Mouse (Mus musculus) gastrocnemius, postnatal 4 days (tissue): ENCODE results near the gene Nek6. TPM values are rescaled to one million over a fixed set of nuclear protein-coding genes. Genes with fewer than 3 reads are reported as not detected.

Experiments
- DNase-seq, 2 experiments: peaks; one replicate each; pipeline ENCODE4 v3.0.0; 2021 to 2022; ENCODE audit warnings: low spot score in 2 of 2, mixed read lengths in 2 of 2
- total RNA-seq, 2 experiments: library from RNA; stranded (reverse); gene quantifications; 2 replicates each; pipeline ENCODE4 v1.2.3; 2021

The Nek6 gene
- total RNA-seq, 2 experiments from 2014 or later = 21.3 to 26.0 TPM

- DNase-seq = no peak
Measured at GRCm38 (mm10) chr2:38571971-38572601, 60.6 kb downstream of the Nek6 start.

- DNase-seq = no peak
Measured at GRCm38 (mm10) chr2:38574697-38575096, 63.3 kb downstream of the Nek6 start.

DNA sequence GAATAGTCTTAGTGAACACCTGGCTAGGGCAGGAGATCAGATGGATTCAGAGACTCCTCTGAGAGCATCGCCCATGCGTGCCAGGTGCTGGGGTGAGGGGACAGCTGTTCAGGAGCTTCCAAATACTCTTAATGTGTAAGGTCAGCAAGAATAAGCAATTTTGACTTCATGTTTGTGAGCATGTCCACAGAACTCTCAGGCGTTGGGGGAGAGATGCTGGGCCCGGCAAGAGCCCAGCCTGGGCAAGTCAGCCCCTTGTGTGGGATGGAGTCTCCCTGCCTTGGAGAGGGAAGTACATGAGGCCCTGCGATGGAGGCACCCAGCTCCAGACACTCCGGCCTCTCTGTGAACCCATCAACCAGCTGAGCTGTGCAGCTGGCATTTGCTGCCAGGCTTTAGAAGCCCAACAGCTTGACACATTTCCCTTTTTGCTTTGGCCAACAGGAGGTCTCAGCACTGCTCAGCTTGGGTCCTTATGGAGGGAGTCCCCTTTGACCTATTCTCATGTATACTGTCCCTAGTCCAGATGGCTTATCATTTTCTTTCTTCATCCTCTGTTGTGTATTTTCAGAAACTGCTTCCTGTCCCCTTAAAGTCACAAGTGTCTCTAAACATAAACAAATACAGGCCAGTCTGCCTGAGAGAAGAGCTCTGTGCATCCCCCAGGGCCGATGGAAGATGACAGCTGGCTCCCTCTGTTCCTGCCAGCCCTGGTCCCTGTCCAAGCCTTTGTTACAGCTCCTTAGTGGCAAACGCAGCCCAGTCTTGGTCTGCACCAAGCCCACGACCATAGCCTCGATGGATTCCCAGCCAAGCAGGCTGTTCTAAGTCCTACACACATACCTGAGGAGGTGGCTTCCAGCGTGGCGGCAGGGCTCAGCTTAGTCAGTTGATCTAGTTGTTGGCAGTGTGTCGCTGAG, 67.4 kb downstream of the Nek6 start:
- peak in 1 of 2 experiments; percentile 38 for DNase-seq

DNA sequence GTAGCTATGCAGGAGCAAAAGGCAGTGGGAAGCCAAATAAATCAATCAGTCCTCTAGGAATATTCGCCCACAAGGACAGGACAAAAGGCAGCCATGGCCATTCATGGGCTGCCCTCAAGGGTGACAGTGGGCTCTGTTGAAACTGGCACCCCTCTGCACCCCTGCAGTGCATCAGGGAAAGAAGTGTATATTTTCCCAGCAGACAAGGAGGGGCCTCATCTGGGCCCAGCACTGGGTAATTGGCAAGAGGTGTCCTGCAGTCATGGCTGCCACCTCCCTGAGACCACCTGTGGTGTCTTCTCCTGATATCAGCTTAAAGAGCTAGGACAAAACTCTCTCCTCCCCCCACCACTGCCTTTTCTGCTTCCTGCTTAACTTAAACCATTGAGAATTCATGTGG, 68.1 kb downstream of the Nek6 start:
- no peak for DNase-seq

DNA sequence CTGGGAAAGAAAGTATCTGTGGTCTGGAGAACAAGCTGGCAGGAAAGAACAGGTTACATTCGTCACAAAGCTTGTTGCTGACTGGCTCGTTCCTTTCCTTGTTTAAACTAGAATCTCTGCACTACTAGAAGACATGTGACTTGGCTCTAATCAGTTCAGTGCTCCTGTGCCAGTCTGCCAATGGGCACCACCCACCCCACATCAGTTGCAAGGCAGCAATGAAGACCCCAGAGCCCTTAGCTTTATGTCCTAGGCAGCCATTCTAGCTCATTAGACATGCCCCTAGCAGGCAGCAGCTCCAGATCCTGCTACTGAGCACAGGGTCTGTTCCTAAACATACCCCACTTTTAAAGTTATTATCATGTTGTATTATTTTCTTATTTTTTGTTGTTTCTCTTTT, 72.5 kb downstream of the Nek6 start:
- no peak for DNase-seq

- DNase-seq = no peak
Measured at GRCm38 (mm10) chr2:38584514-38585378, 73.3 kb downstream of the Nek6 start.

- no peak for DNase-seq
Measured at GRCm38 (mm10) chr2:38585379-38585736, 73.9 kb downstream of the Nek6 start.

- DNase-seq = no peak
Measured at GRCm38 (mm10) chr2:38586733-38587132, 75.3 kb downstream of the Nek6 start.

DNA sequence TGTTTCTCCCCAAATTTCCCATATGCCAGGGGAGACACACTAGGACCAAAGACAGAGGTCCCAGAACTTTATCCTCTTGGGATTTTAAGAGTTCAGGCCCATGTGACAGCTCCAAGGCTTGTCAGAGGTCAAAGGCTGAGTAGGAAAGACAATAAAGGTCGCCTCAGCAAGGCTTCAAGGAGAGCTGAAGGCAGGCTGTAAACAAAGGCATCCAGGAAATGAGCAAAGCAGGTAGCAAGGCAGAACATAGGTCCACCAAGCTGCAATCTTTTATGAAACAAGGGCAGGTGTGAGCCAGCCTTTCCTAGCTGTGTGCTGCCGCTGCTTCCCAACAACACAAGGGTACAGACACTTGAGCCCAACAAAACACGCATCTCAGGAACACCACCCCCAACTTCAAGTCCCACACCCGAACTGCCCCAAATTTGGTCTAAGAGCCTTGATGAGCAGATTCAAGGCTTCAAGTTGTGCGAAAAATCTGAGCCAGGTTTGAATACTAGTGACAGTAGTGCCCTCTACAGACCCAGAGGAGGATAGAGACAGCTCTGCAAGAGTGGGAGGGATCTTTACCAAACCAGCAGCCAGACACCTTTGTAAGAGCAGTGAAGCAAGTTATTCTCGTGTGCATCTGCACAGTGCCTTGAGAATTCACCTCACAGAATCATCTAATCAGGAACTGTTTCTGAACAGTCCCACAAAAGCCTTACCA, 80.5 kb downstream of the Nek6 start:
- no peak for DNase-seq

GRCm38 (mm10) chr2:38594874-38595273, 83.4 kb downstream of the Nek6 start:
- no peak for DNase-seq

DNA sequence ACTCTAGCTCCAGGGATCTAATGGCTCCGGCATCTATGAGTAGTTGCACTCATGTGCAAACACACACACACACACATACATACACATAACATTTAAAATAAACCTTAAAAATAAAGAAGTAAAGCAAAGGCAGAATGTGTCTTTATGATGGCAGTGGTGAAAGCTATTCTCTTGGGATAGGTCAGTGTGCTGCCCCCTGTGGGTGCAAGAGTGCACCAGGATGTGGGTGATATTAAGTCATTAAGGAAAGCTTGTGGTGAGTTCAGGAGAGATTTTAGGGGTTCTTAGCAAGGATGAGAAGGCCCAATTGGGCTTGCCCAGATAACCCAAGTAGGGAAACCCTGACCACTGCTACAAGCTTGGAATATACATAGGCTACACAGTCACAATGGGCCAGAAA, 86.5 kb downstream of the Nek6 start:
- no peak for DNase-seq

GRCm38 (mm10) chr2:38598395-38598794, 87.0 kb downstream of the Nek6 start:
- DNase-seq = no peak

DNA sequence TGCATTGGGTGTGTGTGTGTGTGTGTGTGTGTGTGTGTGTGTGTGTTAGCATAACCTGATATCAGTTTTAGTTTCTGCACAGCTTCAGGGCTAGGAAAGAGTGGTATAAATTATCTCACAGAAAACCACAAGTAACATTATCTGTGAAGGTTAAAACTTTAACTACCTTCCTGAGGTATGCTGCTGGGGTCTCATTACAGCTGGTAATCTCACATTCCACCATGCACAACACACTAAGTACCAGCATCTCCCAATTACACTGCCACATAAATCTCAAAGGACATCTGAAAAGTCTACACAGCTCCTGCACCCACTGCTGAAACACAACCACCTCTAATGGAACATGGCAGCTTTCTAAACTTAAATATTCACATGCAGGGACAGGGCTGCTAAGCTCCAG, 89.4 kb downstream of the Nek6 start:
- no peak for DNase-seq

GRCm38 (mm10) chr2:38607716-38608115, 96.3 kb downstream of the Nek6 start:
- DNase-seq = no peak

GRCm38 (mm10) chr2:38608831-38609309, 97.4 kb downstream of the Nek6 start:
- no peak for DNase-seq

- no peak for DNase-seq
Measured at GRCm38 (mm10) chr2:38609310-38609709, 97.9 kb downstream of the Nek6 start.

DNA sequence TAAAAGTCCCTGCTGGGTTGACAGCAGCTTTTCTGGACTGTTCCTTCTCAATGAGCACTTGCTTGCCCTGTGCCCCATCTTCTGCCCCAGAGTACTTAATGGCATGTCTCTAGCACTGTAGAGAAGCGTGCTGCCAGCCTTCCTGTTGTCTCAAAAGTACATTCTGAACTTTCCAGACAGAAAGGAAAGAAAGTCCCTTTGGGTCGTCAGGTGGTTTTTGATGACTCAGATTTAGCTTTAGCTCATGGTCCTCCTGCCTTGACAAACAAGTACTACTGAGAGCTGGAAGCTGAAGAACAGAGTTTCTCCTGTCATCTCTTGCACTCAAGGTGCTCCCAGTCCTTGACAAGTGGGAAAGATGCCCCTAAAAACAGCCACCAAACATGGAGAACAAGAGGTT, 98.7 kb downstream of the Nek6 start:
- DNase-seq = no peak

GRCm38 (mm10) chr2:38612596-38612995, 101.2 kb downstream of the Nek6 start:
- DNase-seq = no peak

DNA sequence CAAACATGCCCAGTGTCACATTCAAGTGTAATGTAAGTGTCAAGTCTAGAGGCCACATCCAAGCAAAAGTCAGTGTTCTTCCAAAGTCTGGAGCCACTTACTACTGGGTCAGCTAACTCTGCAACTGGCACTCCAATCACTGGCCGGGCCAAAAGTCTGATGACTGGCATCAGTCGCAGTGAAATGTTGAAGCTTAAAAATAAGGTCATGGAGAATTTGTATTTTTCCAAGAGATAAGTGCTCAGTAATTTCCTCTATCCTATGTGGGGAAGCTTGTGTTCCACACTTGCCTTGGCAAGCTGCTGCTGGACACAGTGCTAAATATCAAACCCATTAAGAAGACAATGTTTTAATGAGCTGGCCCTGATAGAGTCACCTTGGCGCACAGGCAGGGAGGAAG, 102.1 kb downstream of the Nek6 start:
- DNase-seq = no peak

DNA sequence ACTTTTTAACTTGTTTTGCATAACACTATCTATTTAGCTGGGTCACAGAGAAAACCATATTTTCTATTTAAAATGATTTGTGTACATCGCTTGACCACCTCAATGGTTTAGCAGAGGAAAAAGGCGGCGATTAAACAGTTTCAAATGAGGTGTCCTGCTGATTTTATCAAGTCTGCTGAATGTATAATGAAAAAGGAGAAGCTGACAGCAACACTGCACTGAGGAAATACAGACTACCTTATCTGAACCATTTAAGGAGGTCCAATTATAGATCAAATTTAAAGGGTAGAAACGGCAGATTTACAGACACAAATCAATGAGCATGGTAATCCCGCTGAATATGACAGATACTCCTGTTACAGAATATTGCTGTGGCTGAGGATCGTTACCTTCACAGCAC, 103.0 kb downstream of the Nek6 start:
- no peak for DNase-seq

- no peak for DNase-seq
Measured at GRCm38 (mm10) chr2:38616072-38616471, 104.6 kb downstream of the Nek6 start.
